Mouse (Mus musculus): ENCODE measurements at regions not wholly inside any gene's neighbourhood (a gene's known extent, or its start where the extent isn't known, plus 50 kb on each side); places are given as distances from the start of the nearest gene placed in this dataset.

- ATAC-seq (ENCODE audit: insufficient read depth) (no peak), DNase-seq (ENCODE audit: low read depth in 3 of 3, low spot score in 3 of 3) (no peak)
- Histone ChIP-seq H3K4me3 (ENCODE audit: insufficient read depth in 1 of 2, low read depth in 2 of 2, low read length in 2 of 2) (no peak overlapping the region), H3K4me2 (ENCODE audit: low read depth) (no peak overlapping the region), H3K9ac (replicated peaks) (no peak overlapping the region), H3K4me1 (replicated peaks; ENCODE audit: control insufficient read depth in 2 of 2, insufficient read depth in 2 of 2, low read length in 1 of 2) (no peaks in the 10 kb centered on the region), H3K27ac (no peak overlapping the region), H3K27me3 (ENCODE audit: control insufficient read depth, insufficient read depth, low read length) (no peaks in the 10 kb centered on the region), H3K36me3 (replicated peaks; ENCODE audit: control insufficient read depth, insufficient read depth, low read depth) (no peaks in the 10 kb centered on the region), H3K9me3 (ENCODE audit: control insufficient read depth, low read length) (no peaks in the 10 kb centered on the region)
- WGBS (ENCODE audit: insufficient replicate concordance) = 42% methylated on average over 8 of the region's 8 CpGs
- peak; percentile 47; the same call in 1 of the 2 replicates for TF ChIP-seq CTCF (IDR thresholded peaks at IDR 0.05; ENCODE audit: low read depth)
- TF ChIP-seq EP300 (IDR thresholded peaks at IDR 0.05; ENCODE audit: low read depth) = no peak
These were observed 253.0 kb downstream of the Lmx1a start for GRCm38 (mm10) chr1:167942037-167942470.

- Histone ChIP-seq H3K27me3 (ENCODE audit: control insufficient read depth, insufficient read depth, low read length) (no peaks in the 10 kb centered on the region), H3K4me1 (replicated peaks; ENCODE audit: control insufficient read depth in 2 of 2, insufficient read depth in 2 of 2, low read length in 1 of 2) (no peaks in the 10 kb centered on the region), H3K27ac (no peak overlapping the region), H3K36me3 (replicated peaks; ENCODE audit: control insufficient read depth, insufficient read depth, low read depth) (no peaks in the 10 kb centered on the region), H3K4me2 (ENCODE audit: low read depth) (no peak overlapping the region), H3K9me3 (ENCODE audit: control insufficient read depth, low read length) (no peaks in the 10 kb centered on the region), H3K4me3 (ENCODE audit: insufficient read depth in 1 of 2, low read depth in 2 of 2, low read length in 2 of 2) (no peak overlapping the region), H3K9ac (replicated peaks) (no peak overlapping the region)
- ATAC-seq (ENCODE audit: insufficient read depth) = no peak
- 58% methylated on average over 8 of the region's 8 CpGs for WGBS (ENCODE audit: insufficient replicate concordance)
- no peak for DNase-seq (ENCODE audit: low read depth in 3 of 3, low spot score in 3 of 3)
- TF ChIP-seq EP300 (IDR thresholded peaks at IDR 0.05; ENCODE audit: low read depth) (no peak), CTCF (IDR thresholded peaks at IDR 0.05; ENCODE audit: low read depth) (no peak)
These were observed 254.1 kb downstream of the Lmx1a start for GRCm38 (mm10) chr1:167943121-167943520.

- H3K27ac ChIP-seq = no peak overlapping the region
- no peak for DNase-seq (ENCODE audit: low read depth in 3 of 3, low spot score in 3 of 3)
These were observed 256.7 kb downstream of the Lmx1a start for GRCm38 (mm10) chr1:167945615-167946252.

GRCm38 (mm10) chr1:167947866-167948265, 258.8 kb downstream of the Lmx1a start:
- no peaks in the 10 kb centered on the region for H3K36me3 ChIP-seq (replicated peaks; ENCODE audit: control insufficient read depth, insufficient read depth, low read depth)
- H3K9ac ChIP-seq (replicated peaks) = no peak overlapping the region
- H3K9me3 ChIP-seq (ENCODE audit: control insufficient read depth, low read length) = no peaks in the 10 kb centered on the region
- no peak overlapping the region for H3K4me2 ChIP-seq (ENCODE audit: low read depth)
- no peak overlapping the region for H3K27ac ChIP-seq
- DNase-seq (ENCODE audit: low read depth in 3 of 3, low spot score in 3 of 3) = no peak
- no peak overlapping the region for H3K4me3 ChIP-seq (ENCODE audit: insufficient read depth in 1 of 2, low read depth in 2 of 2, low read length in 2 of 2)
- H3K27me3 ChIP-seq (ENCODE audit: control insufficient read depth, insufficient read depth, low read length) = no peaks in the 10 kb centered on the region
- TF ChIP-seq CTCF (IDR thresholded peaks at IDR 0.05; ENCODE audit: low read depth) (no peak), EP300 (IDR thresholded peaks at IDR 0.05; ENCODE audit: low read depth) (no peak)
- H3K4me1 ChIP-seq (replicated peaks; ENCODE audit: control insufficient read depth in 2 of 2, insufficient read depth in 2 of 2, low read length in 1 of 2) = no peaks in the 10 kb centered on the region
- no peak for ATAC-seq (ENCODE audit: insufficient read depth)
- WGBS (ENCODE audit: insufficient replicate concordance) = 62% methylated on average over 7 of the region's 7 CpGs

More at GRCm38 (mm10) chr1:167945615-167946252, 256.7 kb downstream of the Lmx1a start:
- no peak overlapping the region for H3K4me2 ChIP-seq (ENCODE audit: low read depth)
- TF ChIP-seq CTCF (IDR thresholded peaks at IDR 0.05; ENCODE audit: low read depth) (no peak), EP300 (IDR thresholded peaks at IDR 0.05; ENCODE audit: low read depth) (no peak)
- H3K27me3 ChIP-seq (ENCODE audit: control insufficient read depth, insufficient read depth, low read length) = no peaks in the 10 kb centered on the region
- H3K4me1 ChIP-seq (replicated peaks; ENCODE audit: control insufficient read depth in 2 of 2, insufficient read depth in 2 of 2, low read length in 1 of 2) = no peaks in the 10 kb centered on the region
- H3K36me3 ChIP-seq (replicated peaks; ENCODE audit: control insufficient read depth, insufficient read depth, low read depth) = no peaks in the 10 kb centered on the region
- H3K9ac ChIP-seq (replicated peaks) = no peak overlapping the region
- H3K4me3 ChIP-seq (ENCODE audit: insufficient read depth in 1 of 2, low read depth in 2 of 2, low read length in 2 of 2) = no peak overlapping the region
- no peaks in the 10 kb centered on the region for H3K9me3 ChIP-seq (ENCODE audit: control insufficient read depth, low read length)
- no peak for ATAC-seq (ENCODE audit: insufficient read depth)
- WGBS (ENCODE audit: insufficient replicate concordance) = 56% methylated on average over 9 of the region's 9 CpGs

GRCm38 (mm10) chr1:167951717-167952116, 262.7 kb downstream of the Lmx1a start:
- no peak overlapping the region for H3K27ac ChIP-seq
- no peaks in the 10 kb centered on the region for H3K9me3 ChIP-seq (ENCODE audit: control insufficient read depth, low read length)
- no peaks in the 10 kb centered on the region for H3K4me1 ChIP-seq (replicated peaks; ENCODE audit: control insufficient read depth in 2 of 2, insufficient read depth in 2 of 2, low read length in 1 of 2)
- H3K4me3 ChIP-seq (ENCODE audit: insufficient read depth in 1 of 2, low read depth in 2 of 2, low read length in 2 of 2) = no peak overlapping the region
- no peaks in the 10 kb centered on the region for H3K36me3 ChIP-seq (replicated peaks; ENCODE audit: control insufficient read depth, insufficient read depth, low read depth)
- no peak overlapping the region for H3K4me2 ChIP-seq (ENCODE audit: low read depth)
- ATAC-seq (ENCODE audit: insufficient read depth) = no peak
- no peak overlapping the region for H3K9ac ChIP-seq (replicated peaks)
- TF ChIP-seq EP300 (IDR thresholded peaks at IDR 0.05; ENCODE audit: low read depth) (no peak), CTCF (IDR thresholded peaks at IDR 0.05; ENCODE audit: low read depth) (no peak)
- no peaks in the 10 kb centered on the region for H3K27me3 ChIP-seq (ENCODE audit: control insufficient read depth, insufficient read depth, low read length)
- DNase-seq (ENCODE audit: low read depth in 3 of 3, low spot score in 3 of 3) = no peak
